Mouse (Mus musculus) ES-Bruce4 (cell line): ENCODE measurements around the gene Cfap77.

ENCODE experiments used
- CTCF ChIP-seq: IDR thresholded peaks from one replicate; pipeline ENCODE4 v1.8.1; 2011; ENCODE audit warnings: low read depth, low read length
- EP300 ChIP-seq: IDR thresholded peaks from 2 replicates; pipeline ENCODE4 v1.6.1; 2011; ENCODE audit warnings: low read depth, low read length; ENCODE audit not compliant: insufficient read depth
- POLR2A ChIP-seq: IDR thresholded peaks from one replicate; pipeline ENCODE4 v1.8.1; 2011; ENCODE audit warnings: low read length; ENCODE audit not compliant: insufficient read depth

GRCm38 (mm10) chr2:28956874-28957273, 98.0 kb downstream of the Cfap77 start:
- TF ChIP-seq POLR2A (no peak), CTCF (no peak), EP300 (no peak)
